Mouse (Mus musculus): Measurements from ENCODE around the gene Thsd4. TPM values are rescaled to one million over a fixed set of nuclear protein-coding genes. Genes with fewer than 3 reads are reported as not detected.

Gene Thsd4
- polyA plus RNA-seq, 1 experiment from 2014 or later = 38.7 TPM

DNA sequence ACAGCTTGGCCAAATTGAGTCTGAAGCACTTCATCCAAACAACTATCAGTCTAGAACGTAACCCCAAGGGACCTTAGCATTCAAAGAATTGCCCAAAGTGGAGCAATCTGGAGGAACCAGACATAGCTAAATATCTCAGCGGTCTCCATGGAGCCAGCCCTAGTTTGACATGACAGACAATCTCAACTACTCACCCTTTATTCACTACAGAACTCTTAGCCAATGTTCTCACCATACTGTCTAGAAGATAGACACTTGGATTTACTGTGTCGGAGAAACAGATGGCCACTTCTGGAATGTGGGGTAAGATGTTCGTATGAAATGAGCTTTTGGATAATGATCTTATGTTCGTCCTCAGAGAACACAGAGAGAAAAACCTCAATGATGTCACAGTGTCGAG lies 415.2 kb downstream of the Thsd4 start:
- Histone ChIP-seq H3K9me3 (ENCODE audit: control insufficient read depth, low read length) (no peaks in the 10 kb centered on the region), H3K4me2 (replicated peaks; ENCODE audit: low read depth, low read length) (no peak overlapping the region), H3K9ac (ENCODE audit: low read depth, low read length) (no peak overlapping the region), H3K4me1 (ENCODE audit: control insufficient read depth, insufficient read depth, low read length) (no peaks in the 10 kb centered on the region), H3K27ac (ENCODE audit: low read depth, low read length) (no peak overlapping the region), H3K4me3 (ENCODE audit: low read length) (no peak overlapping the region), H3K36me3 (ENCODE audit: control insufficient read depth, insufficient read depth, low read length) (no peaks in the 10 kb centered on the region), H3K27me3 (ENCODE audit: control insufficient read depth, insufficient read depth, low read length) (no peaks in the 10 kb centered on the region)
- 90% methylated on average over 6 of the region's 6 CpGs for WGBS
- ATAC-seq (ENCODE audit: low FRiP score, low TSS enrichment) = no peak

- ATAC-seq (ENCODE audit: low FRiP score, low TSS enrichment) = no peak
- no peak overlapping the region for H3K4me3 ChIP-seq (ENCODE audit: low read length)
- no peak overlapping the region for H3K27ac ChIP-seq (ENCODE audit: low read depth, low read length)
- no peaks in the 10 kb centered on the region for H3K4me1 ChIP-seq (ENCODE audit: control insufficient read depth, insufficient read depth, low read length)
- no peaks in the 10 kb centered on the region for H3K9me3 ChIP-seq (ENCODE audit: control insufficient read depth, low read length)
- WGBS = 41% methylated on average over 1 of the region's 1 CpGs
- H3K9ac ChIP-seq (ENCODE audit: low read depth, low read length) = no peak overlapping the region
- no peak overlapping the region for H3K4me2 ChIP-seq (replicated peaks; ENCODE audit: low read depth, low read length)
- no peaks in the 10 kb centered on the region for H3K36me3 ChIP-seq (ENCODE audit: control insufficient read depth, insufficient read depth, low read length)
- H3K27me3 ChIP-seq (ENCODE audit: control insufficient read depth, insufficient read depth, low read length) = no peaks in the 10 kb centered on the region
These were observed 415.7 kb downstream of the Thsd4 start for GRCm38 (mm10) chr9:60106106-60106505.

- no peak overlapping the region for H3K27ac ChIP-seq (ENCODE audit: low read depth, low read length)
- no peak for ATAC-seq (ENCODE audit: low FRiP score, low TSS enrichment)
These were observed 427.6 kb downstream of the Thsd4 start for GRCm38 (mm10) chr9:60094211-60094610.

DNA sequence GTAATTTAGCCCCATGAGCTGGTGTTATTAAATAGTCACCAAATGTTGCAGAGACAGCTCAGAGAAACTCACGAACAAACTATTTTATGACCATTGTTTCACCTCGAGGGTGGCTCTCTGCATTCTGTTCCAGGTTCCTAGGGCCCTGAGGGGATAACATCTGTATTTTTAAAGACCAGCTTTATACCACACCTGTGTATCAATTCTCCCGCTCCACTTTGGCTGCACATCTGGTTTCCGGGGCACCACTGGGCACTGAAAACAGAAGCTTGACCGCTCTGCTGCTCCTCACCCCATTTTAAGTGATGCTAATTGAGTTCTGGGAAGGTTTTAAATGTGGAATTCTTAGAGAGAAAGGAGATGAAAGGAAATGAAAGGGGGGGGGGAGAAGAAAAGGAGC lies 429.4 kb downstream of the Thsd4 start:
- no peak overlapping the region for H3K4me3 ChIP-seq (ENCODE audit: low read length)
- H3K27ac ChIP-seq (ENCODE audit: low read depth, low read length) = no peak overlapping the region
- 44% methylated on average over 5 of the region's 5 CpGs for WGBS
- no peaks in the 10 kb centered on the region for H3K9me3 ChIP-seq (ENCODE audit: control insufficient read depth, low read length)
- H3K27me3 ChIP-seq (ENCODE audit: control insufficient read depth, insufficient read depth, low read length) = no peaks in the 10 kb centered on the region
- H3K36me3 ChIP-seq (ENCODE audit: control insufficient read depth, insufficient read depth, low read length) = no peaks in the 10 kb centered on the region
- H3K4me2 ChIP-seq (replicated peaks; ENCODE audit: low read depth, low read length) = no peak overlapping the region
- peaks cover 6% of the 10 kb centered on the region; the same call in 1 of the 2 replicates for H3K4me1 ChIP-seq (ENCODE audit: control insufficient read depth, insufficient read depth, low read length)
- no peak overlapping the region for H3K9ac ChIP-seq (ENCODE audit: low read depth, low read length)
- ATAC-seq (ENCODE audit: low FRiP score, low TSS enrichment) = no peak

More at GRCm38 (mm10) chr9:60094211-60094610, 427.6 kb downstream of the Thsd4 start:
- Histone ChIP-seq H3K27me3 (ENCODE audit: control insufficient read depth, insufficient read depth, low read length) (no peaks in the 10 kb centered on the region), H3K36me3 (ENCODE audit: control insufficient read depth, insufficient read depth, low read length) (no peaks in the 10 kb centered on the region), H3K9ac (ENCODE audit: low read depth, low read length) (no peak overlapping the region), H3K4me1 (ENCODE audit: control insufficient read depth, insufficient read depth, low read length) (peaks cover 6% of the 10 kb centered on the region; the same call in 1 of the 2 replicates), H3K4me3 (ENCODE audit: low read length) (no peak overlapping the region), H3K4me2 (replicated peaks; ENCODE audit: low read depth, low read length) (no peak overlapping the region), H3K9me3 (ENCODE audit: control insufficient read depth, low read length) (no peaks in the 10 kb centered on the region)
- WGBS = 84% methylated on average over 1 of the region's 1 CpGs

DNA sequence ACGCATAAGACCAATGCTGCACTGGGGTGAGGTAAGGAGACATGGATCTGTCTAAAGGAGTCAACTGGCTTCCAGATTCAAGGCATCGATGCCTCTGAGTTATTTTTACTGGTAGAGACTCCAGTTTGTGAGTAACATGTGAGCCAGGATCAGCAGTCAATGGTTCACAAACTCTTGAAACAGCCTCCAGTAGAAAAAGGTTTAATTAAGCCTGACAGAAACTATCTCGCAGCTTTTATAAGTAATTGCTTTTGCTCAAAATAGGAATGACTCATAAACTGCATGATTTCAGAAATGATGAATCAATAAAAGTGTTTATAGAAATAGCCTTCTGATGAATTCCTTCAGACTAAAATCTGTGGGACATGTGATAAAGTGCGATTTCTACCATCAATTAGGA lies 432.4 kb downstream of the Thsd4 start:
- Histone ChIP-seq H3K4me2 (replicated peaks; ENCODE audit: low read depth, low read length) (no peak overlapping the region), H3K36me3 (ENCODE audit: control insufficient read depth, insufficient read depth, low read length) (no peaks in the 10 kb centered on the region), H3K27ac (ENCODE audit: low read depth, low read length) (no peak overlapping the region), H3K27me3 (ENCODE audit: control insufficient read depth, insufficient read depth, low read length) (no peaks in the 10 kb centered on the region), H3K4me3 (ENCODE audit: low read length) (no peak overlapping the region), H3K9ac (ENCODE audit: low read depth, low read length) (no peak overlapping the region), H3K4me1 (ENCODE audit: control insufficient read depth, insufficient read depth, low read length) (peaks cover 6% of the 10 kb centered on the region; the same call in 1 of the 2 replicates), H3K9me3 (ENCODE audit: control insufficient read depth, low read length) (no peaks in the 10 kb centered on the region)
- no peak for ATAC-seq (ENCODE audit: low FRiP score, low TSS enrichment)
- 76% methylated on average over 4 of the region's 4 CpGs for WGBS

DNA sequence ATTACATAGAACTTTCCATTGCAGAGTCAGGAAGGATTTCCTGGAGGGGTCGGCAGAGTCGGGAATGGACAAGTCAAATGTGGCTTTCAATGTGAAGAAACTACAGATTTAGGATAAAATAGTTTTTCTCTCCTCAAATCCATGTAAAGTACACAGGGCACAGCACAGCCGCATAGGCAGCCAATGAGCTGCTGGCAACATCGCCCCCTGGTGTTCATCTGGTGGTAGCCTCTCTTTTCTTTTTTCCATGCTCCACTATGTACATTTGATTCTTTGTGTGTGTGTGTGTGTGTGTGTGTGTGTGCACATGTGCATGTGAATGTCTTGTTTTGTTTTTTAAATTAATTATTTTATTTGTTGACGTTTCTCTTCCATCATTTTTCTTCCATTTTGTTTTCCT lies 433.7 kb downstream of the Thsd4 start:
- Histone ChIP-seq H3K9me3 (ENCODE audit: control insufficient read depth, low read length) (no peaks in the 10 kb centered on the region), H3K36me3 (ENCODE audit: control insufficient read depth, insufficient read depth, low read length) (no peaks in the 10 kb centered on the region), H3K4me1 (ENCODE audit: control insufficient read depth, insufficient read depth, low read length) (peaks cover 9% of the 10 kb centered on the region; the same call in 1 of the 2 replicates), H3K4me3 (ENCODE audit: low read length) (no peak overlapping the region), H3K4me2 (replicated peaks; ENCODE audit: low read depth, low read length) (no peak overlapping the region), H3K9ac (ENCODE audit: low read depth, low read length) (no peak overlapping the region), H3K27ac (ENCODE audit: low read depth, low read length) (no peak overlapping the region), H3K27me3 (ENCODE audit: control insufficient read depth, insufficient read depth, low read length) (no peaks in the 10 kb centered on the region)
- 59% methylated on average over 5 of the region's 5 CpGs for WGBS
- no peak for ATAC-seq (ENCODE audit: low FRiP score, low TSS enrichment)

GRCm38 (mm10) chr9:60082107-60082581 lies 439.7 kb downstream of the Thsd4 start:
- 0 out of 2 replicates have a peak overlapping the region, but pooled peaks have one; percentile 38 for H3K27ac ChIP-seq (ENCODE audit: low read depth, low read length)
- H3K9ac ChIP-seq (ENCODE audit: low read depth, low read length) = no peak overlapping the region
- 6% methylated on average over 5 of the region's 5 CpGs for WGBS
- no peaks in the 10 kb centered on the region for H3K9me3 ChIP-seq (ENCODE audit: control insufficient read depth, low read length)
- H3K4me1 ChIP-seq (ENCODE audit: control insufficient read depth, insufficient read depth, low read length) = peaks cover 13% of the 10 kb centered on the region
- peak; percentile 86 for ATAC-seq (ENCODE audit: low FRiP score, low TSS enrichment)
- H3K4me3 ChIP-seq (ENCODE audit: low read length) = no peak overlapping the region
- no peaks in the 10 kb centered on the region for H3K27me3 ChIP-seq (ENCODE audit: control insufficient read depth, insufficient read depth, low read length)
- H3K4me2 ChIP-seq (replicated peaks; ENCODE audit: low read depth, low read length) = peak overlapping the region; percentile 26; the same call in 1 of the 2 replicates
- H3K36me3 ChIP-seq (ENCODE audit: control insufficient read depth, insufficient read depth, low read length) = no peaks in the 10 kb centered on the region

DNA sequence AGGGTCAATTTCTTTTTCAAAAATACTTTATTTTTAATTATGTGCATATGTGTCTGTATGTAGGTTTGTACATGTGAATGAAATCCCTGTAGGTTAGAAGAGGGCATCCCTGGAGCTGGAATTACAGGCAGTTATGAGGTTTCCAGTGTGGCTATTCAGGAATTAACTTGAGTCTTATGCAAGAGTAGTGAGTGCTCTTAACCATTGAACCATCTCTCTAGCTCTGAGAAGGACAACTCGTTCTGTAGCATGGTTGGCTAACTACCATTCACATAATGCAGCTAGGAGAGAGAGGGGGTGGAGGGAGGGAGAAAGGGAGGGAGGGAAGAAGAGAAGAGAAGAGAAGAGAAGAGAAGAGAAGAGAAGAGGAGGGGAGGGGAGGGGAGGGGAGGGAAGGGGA lies 444.1 kb downstream of the Thsd4 start:
- H3K27me3 ChIP-seq (ENCODE audit: control insufficient read depth, insufficient read depth, low read length) = no peaks in the 10 kb centered on the region
- H3K4me1 ChIP-seq (ENCODE audit: control insufficient read depth, insufficient read depth, low read length) = peaks cover 7% of the 10 kb centered on the region
- WGBS = 47% methylated on average over 1 of the region's 1 CpGs
- H3K4me2 ChIP-seq (replicated peaks; ENCODE audit: low read depth, low read length) = no peak overlapping the region
- H3K4me3 ChIP-seq (ENCODE audit: low read length) = no peak overlapping the region
- no peaks in the 10 kb centered on the region for H3K9me3 ChIP-seq (ENCODE audit: control insufficient read depth, low read length)
- no peak overlapping the region for H3K27ac ChIP-seq (ENCODE audit: low read depth, low read length)
- no peaks in the 10 kb centered on the region for H3K36me3 ChIP-seq (ENCODE audit: control insufficient read depth, insufficient read depth, low read length)
- H3K9ac ChIP-seq (ENCODE audit: low read depth, low read length) = no peak overlapping the region
- ATAC-seq (ENCODE audit: low FRiP score, low TSS enrichment) = no peak

- no peak for ATAC-seq (ENCODE audit: low FRiP score, low TSS enrichment)
- Histone ChIP-seq H3K4me2 (replicated peaks; ENCODE audit: low read depth, low read length) (no peak overlapping the region), H3K4me1 (ENCODE audit: control insufficient read depth, insufficient read depth, low read length) (no peaks in the 10 kb centered on the region), H3K9me3 (ENCODE audit: control insufficient read depth, low read length) (no peaks in the 10 kb centered on the region), H3K9ac (ENCODE audit: low read depth, low read length) (no peak overlapping the region), H3K27me3 (ENCODE audit: control insufficient read depth, insufficient read depth, low read length) (no peaks in the 10 kb centered on the region), H3K27ac (ENCODE audit: low read depth, low read length) (no peak overlapping the region), H3K36me3 (ENCODE audit: control insufficient read depth, insufficient read depth, low read length) (no peaks in the 10 kb centered on the region), H3K4me3 (ENCODE audit: low read length) (no peak overlapping the region)
- WGBS = 69% methylated on average over 4 of the region's 4 CpGs
These were observed 445.4 kb downstream of the Thsd4 start for GRCm38 (mm10) chr9:60076396-60076795.

Measured in kidney, embryonic 14.5 days (tissue).